Mouse (Mus musculus) CH12.LX (cell line): ENCODE measurements at regions not wholly inside any gene's neighbourhood (a gene's known extent, or its start where the extent isn't known, plus 50 kb on each side); places are given as distances from the start of the nearest gene placed in this dataset.

Source experiments
- DNase-seq: peaks from one replicate; pipeline ENCODE4 v3.0.0-alpha.2; 2013; ENCODE audit errors: extremely low read depth
- H3K27ac ChIP-seq: 2 replicates; pipeline ENCODE4 v1.5.1; 2012; ENCODE audit warnings: low read depth, mild to moderate bottlenecking, control low read depth, moderate library complexity; ENCODE audit not compliant: insufficient read depth
- H3K27me3 ChIP-seq: replicated peaks from 2 replicates; pipeline ENCODE3; 2012; ENCODE audit warnings: inconsistent platforms
- H3K36me3 ChIP-seq, 2 experiments: replicated peaks in 1 of 2; 2 replicates each; pipeline versions ENCODE3 to v1.6.1; 2012; ENCODE audit warnings: inconsistent platforms in 1 of 2, low read length in 1 of 2, mild to moderate bottlenecking in 1 of 2, mixed read lengths in 1 of 2, moderate library complexity in 1 of 2; ENCODE audit not compliant: control insufficient read depth in 1 of 2, insufficient read depth in 1 of 2
- H3K4me1 ChIP-seq, 2 experiments: 2 replicates each; pipeline ENCODE4 v1.6.1; 2012; ENCODE audit warnings: inconsistent platforms in 1 of 2, moderate library complexity in 1 of 2; ENCODE audit not compliant: insufficient read depth in 2 of 2, control insufficient read depth in 1 of 2
- H3K4me2 ChIP-seq: 2 replicates; pipeline ENCODE4 v1.6.1; 2012; ENCODE audit warnings: low read depth, mild to moderate bottlenecking, control low read depth; ENCODE audit not compliant: poor library complexity, insufficient read depth, severe bottlenecking
- H3K4me3 ChIP-seq, 3 experiments: fragments of 150-350 bp in 1 of 3; sonication (generic) in 1 of 3; replicated peaks in 1 of 3; 2 replicates each; pipeline versions ENCODE3 to v1.5.1; 2011 to 2012; ENCODE audit warnings: low read depth in 2 of 3, low read length in 2 of 3, mild to moderate bottlenecking in 2 of 3, moderate library complexity in 2 of 3, control low read depth in 1 of 3, improper control_type of control experiment in 1 of 3, inconsistent platforms in 1 of 3, mixed read lengths in 1 of 3; ENCODE audit not compliant: poor library complexity in 1 of 3
- H3K79me2 ChIP-seq: replicated peaks from 2 replicates; pipeline ENCODE4 v1.6.1; 2012; ENCODE audit warnings: mild to moderate bottlenecking, moderate library complexity; ENCODE audit not compliant: control insufficient read depth, poor library complexity, insufficient read depth, severe bottlenecking; ENCODE audit errors: extremely low read depth
- H3K9ac ChIP-seq: 2 replicates; pipeline ENCODE4 v1.6.1; 2012; ENCODE audit warnings: low read depth, mild to moderate bottlenecking, control low read depth, moderate library complexity; ENCODE audit not compliant: insufficient read depth
- H3K9me3 ChIP-seq: replicated peaks from 2 replicates; pipeline ENCODE3; 2012; ENCODE audit warnings: low read length, inconsistent platforms, mixed read lengths
- CHD1 ChIP-seq: IDR thresholded peaks from 2 replicates; pipeline ENCODE4 v1.6.1; 2012; ENCODE audit warnings: low read depth, low read length, improper control_type of control experiment, inconsistent platforms
- CHD2 ChIP-seq: IDR thresholded peaks from 2 replicates; pipeline ENCODE4 v1.6.1; 2011; ENCODE audit warnings: low read length, improper control_type of control experiment
- ELF1 ChIP-seq: IDR thresholded peaks from 2 replicates; pipeline ENCODE4 v1.6.1; 2014; ENCODE audit warnings: low read depth, mild to moderate bottlenecking, inconsistent platforms, low read length, improper control_type of control experiment
- IRF4 ChIP-seq: IDR thresholded peaks from 2 replicates; pipeline ENCODE4 v1.6.1; 2014; ENCODE audit warnings: low read depth, mild to moderate bottlenecking, inconsistent platforms, low read length, improper control_type of control experiment
- JUND ChIP-seq: conservative IDR thresholded peaks from 2 replicates; pipeline ENCODE4 v1.6.1; 2011; ENCODE audit warnings: low read depth, low read length, improper control_type of control experiment
- KAT2A ChIP-seq: IDR thresholded peaks from 2 replicates; pipeline ENCODE4 v1.6.1; 2012; ENCODE audit warnings: low read length, improper control_type of control experiment, inconsistent platforms; ENCODE audit not compliant: insufficient replicate concordance
- MAFK ChIP-seq: IDR thresholded peaks from 2 replicates; pipeline ENCODE4 v1.6.1; 2011; ENCODE audit warnings: low read length, improper control_type of control experiment; ENCODE audit not compliant: insufficient replicate concordance
- MAZ ChIP-seq: IDR thresholded peaks from 2 replicates; pipeline ENCODE4 v1.6.1; 2012; ENCODE audit warnings: low read depth, mild to moderate bottlenecking, inconsistent platforms, low read length, improper control_type of control experiment, moderate library complexity
- MEF2A ChIP-seq: IDR thresholded peaks from 2 replicates; pipeline ENCODE4 v1.6.1; 2014; ENCODE audit warnings: low read depth, mild to moderate bottlenecking, inconsistent platforms, low read length, improper control_type of control experiment, borderline replicate concordance
- NRF1 ChIP-seq: IDR thresholded peaks from 2 replicates; pipeline ENCODE4 v1.6.1; 2014; ENCODE audit warnings: low read depth, mild to moderate bottlenecking, inconsistent platforms, low read length, improper control_type of control experiment, moderate library complexity
- POLR2A ChIP-seq: IDR thresholded peaks from 2 replicates; pipeline ENCODE4 v1.6.1; 2011; ENCODE audit warnings: low read depth, mild to moderate bottlenecking, improper control_type of control experiment, low read length
- POLR2AphosphoS2 ChIP-seq: IDR thresholded peaks from 2 replicates; pipeline ENCODE4 v1.6.1; 2011; ENCODE audit warnings: low read depth, low read length, improper control_type of control experiment
- RCOR1 ChIP-seq: conservative IDR thresholded peaks from 2 replicates; pipeline ENCODE4 v1.6.1; 2012; ENCODE audit warnings: low read depth, mild to moderate bottlenecking, inconsistent platforms, low read length, improper control_type of control experiment
- SMC3 ChIP-seq: IDR thresholded peaks from 2 replicates; pipeline ENCODE4 v1.6.1; 2011; ENCODE audit warnings: low read depth, low read length, improper control_type of control experiment
- USF2 ChIP-seq: conservative IDR thresholded peaks from 2 replicates; pipeline ENCODE4 v1.6.1; 2011; ENCODE audit warnings: low read depth, low read length, improper control_type of control experiment
- dilution Hi-C: fragments of 300-500 bp; cut with MboI; formaldehyde crosslinking; loops from 2 replicates; pipeline ENCODE4 v1.14.3; 2020; ENCODE audit warnings: low sequenced_read_pairs; ENCODE audit not compliant: extremely low pct_unique_long_range_greater_than_20kb, extremely low pct_ligation_motif_present
- in situ Hi-C: fragments of 300-500 bp; cut with MboI; formaldehyde crosslinking; loops from 3 replicates; pipeline ENCODE4 v1.14.3; 2019; ENCODE audit warnings: low sequenced_read_pairs, low pct_ligation_motif_present, low pct_unique_long_range_greater_than_20kb, mixed read lengths

DNA sequence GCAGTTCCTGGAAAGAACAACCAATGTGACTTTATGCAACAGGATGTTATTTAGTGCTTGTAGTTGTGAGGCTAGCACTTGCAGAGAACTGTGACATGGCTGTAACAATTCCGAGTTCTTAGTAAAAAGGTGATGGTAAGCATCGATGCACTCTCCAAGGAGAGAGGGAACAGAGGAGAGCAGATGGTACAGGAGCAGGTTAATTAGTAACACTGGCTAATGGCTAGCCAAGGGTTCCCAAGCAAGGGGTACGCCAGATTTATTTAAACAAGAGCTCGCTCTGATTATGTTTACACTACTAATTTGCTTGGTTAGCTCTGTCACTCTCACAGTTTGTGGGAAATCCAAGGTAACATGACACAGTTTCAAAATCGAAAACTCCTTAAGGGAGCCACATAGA, 278.0 kb upstream of the Nectin3 start:
- Histone ChIP-seq H3K27ac (no peak overlapping the region), H3K4me3 (no peak overlapping the region), H3K4me1 (no peaks in the 10 kb centered on the region), H3K27me3 (no peaks in the 10 kb centered on the region), H3K9me3 (peaks cover 31% of the 10 kb centered on the region), H3K4me2 (no peak overlapping the region), H3K36me3 (no peaks in the 10 kb centered on the region), H3K79me2 (no peaks in the 10 kb centered on the region), H3K9ac (no peak overlapping the region)
- dilution Hi-C loops = no loop called here
- no peak for DNase-seq
- TF ChIP-seq CHD2 = no peak
- no peak for TF ChIP-seq MAZ
- in situ Hi-C loops = no loop called here

- in situ Hi-C loops (no loop called here), dilution Hi-C loops (no loop called here)
- H3K27ac ChIP-seq = no peak overlapping the region
- H3K4me1 ChIP-seq = no peaks in the 10 kb centered on the region
- TF ChIP-seq SMC3 (no peak), MEF2A (no peak), NRF1 (no peak)
- no peak overlapping the region for H3K9ac ChIP-seq
- DNase-seq = no peak
- no peaks in the 10 kb centered on the region for H3K79me2 ChIP-seq
- H3K36me3 ChIP-seq = no peaks in the 10 kb centered on the region
- no peak overlapping the region for H3K4me3 ChIP-seq
- H3K27me3 ChIP-seq = no peaks in the 10 kb centered on the region
- H3K4me2 ChIP-seq = no peak overlapping the region
- peaks cover 35% of the 10 kb centered on the region for H3K9me3 ChIP-seq
Observed at GRCm38 (mm10) chr16:46769383-46769782, 271.1 kb upstream of the Nectin3 start.

DNA sequence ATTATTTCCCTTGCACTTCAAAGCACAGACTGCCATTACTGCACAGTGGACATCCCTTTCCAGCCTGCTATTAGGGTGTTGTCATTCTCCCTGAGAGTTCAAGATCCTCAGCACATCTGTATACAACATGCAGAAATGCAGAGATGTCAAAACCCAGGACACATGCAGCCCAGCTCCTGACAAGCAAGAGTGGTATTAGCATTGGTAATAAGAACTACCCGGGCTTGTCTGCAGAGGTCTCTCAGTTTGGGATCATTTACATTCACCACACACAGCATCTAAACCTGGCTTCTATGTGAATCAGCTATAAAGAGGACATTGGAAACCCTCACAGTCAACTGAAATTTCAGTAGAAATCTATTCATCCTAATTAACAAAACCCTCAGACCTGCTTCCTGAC, 270.1 kb upstream of the Nectin3 start:
- no peaks in the 10 kb centered on the region for H3K79me2 ChIP-seq
- no peaks in the 10 kb centered on the region for H3K36me3 ChIP-seq
- H3K4me3 ChIP-seq = no peak overlapping the region
- H3K27me3 ChIP-seq = no peaks in the 10 kb centered on the region
- in situ Hi-C loops = no loop called here
- peaks cover 31% of the 10 kb centered on the region for H3K9me3 ChIP-seq
- H3K27ac ChIP-seq = no peak overlapping the region
- no peak for TF ChIP-seq NRF1
- TF ChIP-seq RCOR1 = no peak
- TF ChIP-seq JUND = no peak
- no peak for TF ChIP-seq MAFK
- TF ChIP-seq MEF2A = no peak
- TF ChIP-seq POLR2A = no peak
- TF ChIP-seq KAT2A = no peak
- no peak for TF ChIP-seq IRF4
- TF ChIP-seq CHD1 = no peak
- no peak for TF ChIP-seq MAZ
- no peak for TF ChIP-seq ELF1
- TF ChIP-seq USF2 = no peak
- no peak for TF ChIP-seq POLR2AphosphoS2
- TF ChIP-seq CHD2 = no peak
- DNase-seq = no peak
- no peaks in the 10 kb centered on the region for H3K4me1 ChIP-seq
- H3K9ac ChIP-seq = no peak overlapping the region
- dilution Hi-C loops = no loop called here
- no peak overlapping the region for H3K4me2 ChIP-seq
